Mouse (Mus musculus): ENCODE measurements at regions not wholly inside any gene's neighbourhood (a gene's known extent, or its start where the extent isn't known, plus 50 kb on each side); places are given as distances from the start of the nearest gene placed in this dataset.
A peak's percentile ranks its signal among the peaks of the same experiment; 100 is the strongest.
"Not testable (repeated sequence)": the region's sequence is repeated elsewhere in the genome, so short reads cannot be mapped to it uniquely, and the experiment has no call there.

GRCm38 (mm10) chr1:141842547-141842946, 1596.6 kb downstream of the Kcnt2 start:
- Histone ChIP-seq H3K4me2 (ENCODE audit: low read depth, low read length) (no peak overlapping the region), H3K36me3 (ENCODE audit: insufficient read depth, low read length) (no peaks in the 10 kb centered on the region), H3K4me1 (ENCODE audit: insufficient read depth, low read length) (no peaks in the 10 kb centered on the region), H3K27ac (no peak overlapping the region), H3K9me3 (ENCODE audit: low read length) (no peaks in the 10 kb centered on the region), H3K27me3 (ENCODE audit: insufficient read depth, low read length) (no peaks in the 10 kb centered on the region), H3K4me3 (ENCODE audit: low read length) (no peak overlapping the region), H3K9ac (replicated peaks; ENCODE audit: low read length) (no peak overlapping the region)
- no peak for ATAC-seq
- WGBS, result 87% methylated on average over 2 of the region's 2 CpGs
- DNase-seq (ENCODE audit: low spot score), result no peak
- no peak for TF ChIP-seq CTCF (IDR thresholded peaks at IDR 0.05; ENCODE audit: low read depth)

- not testable (repeated sequence) for H3K4me3 ChIP-seq (ENCODE audit: low read length); H3K4me2 ChIP-seq (ENCODE audit: low read depth, low read length); H3K27me3 ChIP-seq (ENCODE audit: insufficient read depth, low read length); H3K36me3 ChIP-seq (ENCODE audit: insufficient read depth, low read length); ATAC-seq; H3K9me3 ChIP-seq (ENCODE audit: low read length); H3K9ac ChIP-seq (replicated peaks; ENCODE audit: low read length); H3K4me1 ChIP-seq (ENCODE audit: insufficient read depth, low read length); DNase-seq (ENCODE audit: low spot score); H3K27ac ChIP-seq
- 72% methylated on average over 1 of the region's 1 CpGs for WGBS
These were observed 1607.9 kb downstream of the Kcnt2 start for GRCm38 (mm10) chr1:141853841-141854240.

- no peaks in the 10 kb centered on the region for H3K27me3 ChIP-seq (ENCODE audit: insufficient read depth, low read length)
- H3K27ac ChIP-seq, result no peak overlapping the region
- no peak overlapping the region for H3K9ac ChIP-seq (replicated peaks; ENCODE audit: low read length)
- H3K4me3 ChIP-seq (ENCODE audit: low read length), result no peak overlapping the region
- ATAC-seq, result no peak
- DNase-seq (ENCODE audit: low spot score), result no peak
- 83% methylated on average over 4 of the region's 4 CpGs for WGBS
- H3K9me3 ChIP-seq (ENCODE audit: low read length), result no peaks in the 10 kb centered on the region
- no peak overlapping the region for H3K4me2 ChIP-seq (ENCODE audit: low read depth, low read length)
- TF ChIP-seq CTCF (IDR thresholded peaks at IDR 0.05; ENCODE audit: low read depth), result no peak
- H3K4me1 ChIP-seq (ENCODE audit: insufficient read depth, low read length), result no peaks in the 10 kb centered on the region
- no peaks in the 10 kb centered on the region for H3K36me3 ChIP-seq (ENCODE audit: insufficient read depth, low read length)
These were observed 1638.4 kb downstream of the Kcnt2 start for GRCm38 (mm10) chr1:141884356-141884755.

GRCm38 (mm10) chr1:141897924-141898455, 1652.0 kb downstream of the Kcnt2 start:
- WGBS, result 80% methylated on average over 8 of the region's 8 CpGs
- no peak overlapping the region for H3K9ac ChIP-seq (replicated peaks; ENCODE audit: low read length)
- H3K27me3 ChIP-seq (ENCODE audit: insufficient read depth, low read length), result no peaks in the 10 kb centered on the region
- no peak for DNase-seq (ENCODE audit: low spot score)
- no peaks in the 10 kb centered on the region for H3K4me1 ChIP-seq (ENCODE audit: insufficient read depth, low read length)
- no peak overlapping the region for H3K27ac ChIP-seq
- H3K36me3 ChIP-seq (ENCODE audit: insufficient read depth, low read length), result no peaks in the 10 kb centered on the region
- no peak for TF ChIP-seq CTCF (IDR thresholded peaks at IDR 0.05; ENCODE audit: low read depth)
- no peak for ATAC-seq
- H3K4me3 ChIP-seq (ENCODE audit: low read length), result no peak overlapping the region
- H3K9me3 ChIP-seq (ENCODE audit: low read length), result no peaks in the 10 kb centered on the region
- no peak overlapping the region for H3K4me2 ChIP-seq (ENCODE audit: low read depth, low read length)

- no peak overlapping the region for H3K9ac ChIP-seq (replicated peaks; ENCODE audit: low read length)
- no peak overlapping the region for H3K4me3 ChIP-seq (ENCODE audit: low read length)
- TF ChIP-seq CTCF (IDR thresholded peaks at IDR 0.05; ENCODE audit: low read depth), result no peak
- H3K36me3 ChIP-seq (ENCODE audit: insufficient read depth, low read length), result no peaks in the 10 kb centered on the region
- H3K4me2 ChIP-seq (ENCODE audit: low read depth, low read length), result no peak overlapping the region
- DNase-seq (ENCODE audit: low spot score) (no peak), ATAC-seq (no peak)
- H3K9me3 ChIP-seq (ENCODE audit: low read length), result no peaks in the 10 kb centered on the region
- 88% methylated on average over 7 of the region's 7 CpGs for WGBS
- H3K27ac ChIP-seq, result no peak overlapping the region
- H3K27me3 ChIP-seq (ENCODE audit: insufficient read depth, low read length), result no peaks in the 10 kb centered on the region
- no peaks in the 10 kb centered on the region for H3K4me1 ChIP-seq (ENCODE audit: insufficient read depth, low read length)
These were observed 1665.9 kb downstream of the Kcnt2 start for GRCm38 (mm10) chr1:141911714-141912398.

- Histone ChIP-seq H3K36me3 (ENCODE audit: insufficient read depth, low read length) (no peaks in the 10 kb centered on the region), H3K27ac (no peak overlapping the region), H3K4me3 (ENCODE audit: low read length) (no peak overlapping the region), H3K9me3 (ENCODE audit: low read length) (no peaks in the 10 kb centered on the region), H3K4me1 (ENCODE audit: insufficient read depth, low read length) (no peaks in the 10 kb centered on the region), H3K9ac (replicated peaks; ENCODE audit: low read length) (no peak overlapping the region), H3K4me2 (ENCODE audit: low read depth, low read length) (no peak overlapping the region), H3K27me3 (ENCODE audit: insufficient read depth, low read length) (no peaks in the 10 kb centered on the region)
- 89% methylated on average over 1 of the region's 1 CpGs for WGBS
- DNase-seq (ENCODE audit: low spot score), result peak; percentile 3
- TF ChIP-seq CTCF (IDR thresholded peaks at IDR 0.05; ENCODE audit: low read depth), result no peak
- no peak for ATAC-seq
These were observed 1680.2 kb downstream of the Kcnt2 start for GRCm38 (mm10) chr1:141926194-141926593.

GRCm38 (mm10) chr1:141926804-141927203, 1680.8 kb downstream of the Kcnt2 start:
- Histone ChIP-seq H3K4me3 (ENCODE audit: low read length) (no peak overlapping the region), H3K9me3 (ENCODE audit: low read length) (no peaks in the 10 kb centered on the region), H3K27ac (no peak overlapping the region), H3K4me2 (ENCODE audit: low read depth, low read length) (no peak overlapping the region), H3K9ac (replicated peaks; ENCODE audit: low read length) (no peak overlapping the region), H3K27me3 (ENCODE audit: insufficient read depth, low read length) (no peaks in the 10 kb centered on the region), H3K36me3 (ENCODE audit: insufficient read depth, low read length) (no peaks in the 10 kb centered on the region), H3K4me1 (ENCODE audit: insufficient read depth, low read length) (no peaks in the 10 kb centered on the region)
- DNase-seq (ENCODE audit: low spot score), result no peak
- no peak for TF ChIP-seq CTCF (IDR thresholded peaks at IDR 0.05; ENCODE audit: low read depth)
- ATAC-seq, result no peak
- WGBS, result 65% methylated on average over 4 of the region's 4 CpGs
